Mouse (Mus musculus) cerebellum, adult 11 months (tissue): ENCODE data around the gene Lrrc1.

ENCODE experiments used
- DNase-seq: peaks from one replicate; pipeline ENCODE4 v3.0.0; 2022

The Lrrc1 gene

DNA sequence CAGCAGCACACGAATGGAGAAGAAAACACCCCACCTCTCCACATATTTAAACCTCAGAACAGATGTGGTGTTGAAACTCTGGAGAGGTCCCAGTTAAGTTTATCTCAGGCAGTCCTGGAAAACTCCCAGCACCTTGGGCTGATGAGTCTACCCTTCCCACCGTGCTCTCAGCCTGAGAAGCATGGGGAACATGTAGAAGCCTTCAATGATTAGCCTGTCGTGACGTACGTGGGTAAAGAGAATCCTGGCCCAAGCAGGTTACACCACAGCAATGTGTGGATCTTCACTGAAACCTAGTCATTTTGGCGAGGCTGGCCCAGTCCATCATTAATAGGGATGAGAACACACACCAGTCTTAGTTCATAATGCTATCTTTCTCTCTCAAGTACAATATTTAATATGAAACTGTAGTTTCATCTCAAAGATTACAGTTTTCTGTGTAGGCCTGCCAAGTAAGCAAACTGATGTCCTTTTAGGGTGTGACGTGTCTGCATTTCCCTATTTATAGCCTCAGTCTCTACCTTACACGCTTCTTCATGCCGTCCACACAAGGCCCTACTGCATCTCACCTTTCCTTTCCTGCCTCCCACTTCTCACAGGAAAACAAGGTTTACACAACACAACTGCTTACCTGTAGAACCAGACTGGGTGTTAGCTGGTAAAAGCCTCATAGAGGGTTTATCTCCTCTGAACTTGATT, 125.0 kb downstream of the Lrrc1 start:
- DNase-seq = no peak

DNA sequence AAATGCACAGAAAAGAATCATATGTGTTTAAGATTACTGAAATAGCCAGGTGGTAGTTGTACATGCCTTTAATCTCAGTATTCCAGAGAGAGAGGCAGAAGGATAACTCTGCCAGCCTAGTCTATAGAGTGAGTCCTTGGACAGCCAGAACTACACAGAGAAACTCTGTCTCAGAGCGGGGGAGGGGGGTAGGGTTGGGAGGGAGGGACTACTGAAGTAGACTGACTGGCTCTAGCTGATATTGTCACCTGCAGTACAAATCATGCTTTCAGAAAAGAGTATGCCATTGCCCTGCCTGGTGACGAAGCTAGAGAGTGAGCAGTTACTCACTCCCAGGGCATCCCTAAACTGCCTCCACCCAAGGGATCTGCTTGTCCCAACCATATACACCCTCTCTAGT, 125.9 kb downstream of the Lrrc1 start:
- no peak for DNase-seq

- DNase-seq = no peak
Measured at GRCm38 (mm10) chr9:77416486-77416885, 128.2 kb downstream of the Lrrc1 start.

GRCm38 (mm10) chr9:77416002-77416401, 128.7 kb downstream of the Lrrc1 start:
- DNase-seq = no peak

- DNase-seq = no peak
Measured at GRCm38 (mm10) chr9:77411830-77412425, 132.7 kb downstream of the Lrrc1 start.

DNA sequence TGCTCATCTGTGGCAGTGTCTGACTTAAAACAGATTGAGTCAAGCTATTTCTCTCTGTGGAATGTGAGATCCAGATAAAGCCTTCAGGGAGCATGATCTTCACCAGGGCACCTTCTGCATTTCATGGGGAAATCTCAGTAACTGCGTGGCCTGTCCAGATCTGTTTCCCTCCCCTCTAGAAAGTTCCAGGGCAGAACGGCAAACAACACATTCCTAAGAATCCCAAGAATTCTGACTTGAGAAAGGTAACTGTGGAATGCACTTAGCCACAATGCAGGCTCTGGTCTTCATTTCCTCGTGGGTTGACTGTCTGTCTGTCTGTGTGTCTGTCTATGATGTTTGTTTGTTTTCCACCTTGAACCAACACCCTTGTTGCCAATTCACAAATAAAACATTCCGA, 133.7 kb downstream of the Lrrc1 start:
- DNase-seq = no peak

DNA sequence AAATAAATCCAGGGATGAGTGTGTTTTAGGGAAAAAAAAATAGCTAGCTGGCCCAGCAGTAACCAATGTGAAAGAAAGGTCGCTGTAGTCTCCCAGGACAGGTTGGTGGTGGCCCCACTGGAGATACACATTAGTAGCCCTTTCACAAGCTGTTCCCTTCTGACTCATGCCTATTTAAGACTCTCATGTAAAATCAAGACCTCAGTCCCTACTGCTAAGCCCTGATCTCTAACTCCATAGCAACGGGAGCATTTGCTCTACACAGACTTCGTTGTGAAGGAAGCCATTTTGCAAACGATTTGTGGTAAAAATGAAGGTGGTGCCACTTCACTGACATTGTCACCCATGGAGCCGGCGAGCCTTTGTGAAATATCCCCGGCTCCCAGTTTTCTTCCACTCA, 134.1 kb downstream of the Lrrc1 start:
- DNase-seq = no peak

DNA sequence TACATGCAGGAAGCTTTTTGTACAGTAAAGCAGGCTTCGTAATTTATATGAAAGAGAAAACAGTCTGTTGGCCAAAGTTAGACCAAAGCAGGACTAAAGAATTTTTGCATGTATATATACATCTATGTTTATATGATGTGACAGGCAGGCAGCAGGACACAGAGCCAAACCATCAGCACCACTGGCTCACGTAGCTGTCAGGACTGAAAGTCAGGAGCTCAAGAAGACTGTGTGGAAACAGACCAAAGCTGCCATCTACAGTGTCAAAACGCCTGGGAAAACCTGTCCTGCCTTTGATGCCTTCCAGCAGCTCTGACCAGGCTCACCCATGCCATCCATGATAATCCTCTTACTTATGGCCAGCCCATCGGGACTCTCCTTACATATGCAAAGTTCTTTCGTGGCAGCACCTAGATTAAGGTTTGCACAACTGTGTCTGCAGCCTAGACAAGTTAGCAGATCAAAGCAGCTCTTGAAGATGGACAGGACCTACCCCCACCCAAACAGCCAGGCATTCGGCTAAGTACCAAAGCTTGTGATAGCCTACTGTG, 136.5 kb downstream of the Lrrc1 start:
- DNase-seq = no peak

DNA sequence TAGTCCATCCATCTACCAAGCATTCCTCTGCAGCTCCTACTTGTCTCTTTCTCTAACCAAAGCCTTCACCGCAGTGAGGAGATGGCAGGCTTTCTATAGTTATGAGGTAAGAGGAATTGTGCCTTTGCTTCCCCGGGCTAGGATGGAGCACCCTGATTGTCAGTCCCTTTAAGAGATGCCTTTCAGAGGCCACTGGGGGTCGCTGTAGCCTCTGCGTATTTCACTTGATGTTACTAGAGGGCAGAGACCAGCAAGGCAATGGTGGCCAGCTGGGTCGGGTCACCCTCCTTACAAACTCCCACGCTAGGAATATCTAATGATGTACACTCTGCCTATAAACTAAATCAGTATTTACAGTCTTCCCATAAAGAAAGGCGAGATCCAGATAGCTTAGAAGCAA, 137.8 kb downstream of the Lrrc1 start:
- DNase-seq = no peak

DNA sequence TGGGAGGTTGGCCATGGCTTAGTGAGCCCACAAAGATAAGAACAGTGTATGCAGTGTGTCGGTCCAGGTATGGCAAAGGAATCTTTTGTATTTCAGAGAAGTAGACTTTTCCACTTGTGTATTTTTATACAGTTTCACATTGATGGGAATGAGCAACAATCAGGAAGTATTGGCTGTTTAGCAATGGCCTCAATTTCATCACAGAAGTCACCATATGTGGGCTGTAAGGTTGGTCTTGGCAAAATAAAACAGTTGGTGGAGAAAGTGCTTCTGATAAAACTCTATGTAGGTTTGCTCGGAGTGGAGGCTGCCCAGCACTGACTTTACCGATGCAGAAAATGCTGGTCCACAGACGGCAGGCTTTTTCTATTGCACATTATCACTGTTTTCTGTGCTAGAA, 140.2 kb downstream of the Lrrc1 start:
- no peak for DNase-seq

- no peak for DNase-seq
Measured at GRCm38 (mm10) chr9:77403961-77404360, 140.7 kb downstream of the Lrrc1 start.

DNA sequence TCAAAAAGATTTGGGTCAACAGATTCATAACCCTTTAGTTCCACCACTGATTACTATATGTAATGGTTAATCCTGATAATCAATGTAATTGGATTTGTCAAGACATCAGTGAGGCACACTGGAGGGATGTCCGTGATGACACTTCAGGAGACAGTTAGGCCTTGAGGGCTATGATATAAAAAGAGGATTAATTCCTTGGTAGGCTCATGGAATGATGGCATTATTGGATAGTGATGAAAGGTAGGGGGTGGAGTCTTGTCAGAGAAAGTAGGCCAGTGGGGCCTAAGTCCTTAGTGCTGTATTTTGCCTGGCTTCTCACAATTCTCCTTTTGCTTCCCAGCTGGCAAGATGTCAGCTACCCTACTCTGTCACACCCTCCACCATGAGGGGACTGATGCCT, 141.7 kb downstream of the Lrrc1 start:
- DNase-seq = no peak

DNA sequence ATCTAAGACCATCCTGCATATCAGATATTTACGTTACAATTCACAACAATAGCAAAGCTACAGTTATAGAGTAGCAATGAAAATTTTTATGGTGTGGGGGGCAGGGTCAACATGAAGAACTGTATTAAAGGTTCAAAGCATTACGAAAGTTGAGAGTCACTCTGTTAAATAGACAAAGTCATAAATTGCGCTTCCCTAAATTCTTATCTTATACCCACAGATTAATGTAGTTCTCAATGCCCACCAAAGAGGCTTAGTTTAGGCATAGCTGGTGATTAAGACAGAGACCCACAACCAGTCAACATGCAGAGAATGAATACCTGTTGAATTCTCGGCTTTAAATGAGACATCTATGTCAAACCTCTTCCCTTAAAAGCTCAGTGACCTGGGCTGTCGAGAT, 144.9 kb downstream of the Lrrc1 start:
- DNase-seq = no peak

GRCm38 (mm10) chr9:77398856-77399631, 145.6 kb downstream of the Lrrc1 start:
- DNase-seq = no peak

- no peak for DNase-seq
Measured at GRCm38 (mm10) chr9:77397027-77397426, 147.6 kb downstream of the Lrrc1 start.

DNA sequence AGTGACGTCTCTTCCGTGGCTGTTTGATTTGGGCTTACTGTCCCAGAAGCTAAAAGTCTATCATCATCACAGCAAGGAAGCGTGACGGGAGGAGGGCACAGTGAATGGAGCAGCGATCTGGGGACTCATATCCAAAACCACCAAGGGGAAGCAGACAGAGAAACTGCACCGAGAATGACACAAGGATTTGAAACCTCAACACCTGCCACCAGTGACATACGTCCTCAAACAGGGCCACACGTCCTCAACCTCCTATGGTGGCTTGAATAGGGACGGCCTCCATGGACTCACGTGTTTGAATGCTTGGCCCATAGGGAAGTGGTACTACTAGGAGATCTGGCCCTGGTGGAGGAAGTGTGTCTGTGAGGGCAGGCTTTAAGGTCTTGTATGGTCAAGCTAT, 153.4 kb downstream of the Lrrc1 start:
- DNase-seq = no peak

DNA sequence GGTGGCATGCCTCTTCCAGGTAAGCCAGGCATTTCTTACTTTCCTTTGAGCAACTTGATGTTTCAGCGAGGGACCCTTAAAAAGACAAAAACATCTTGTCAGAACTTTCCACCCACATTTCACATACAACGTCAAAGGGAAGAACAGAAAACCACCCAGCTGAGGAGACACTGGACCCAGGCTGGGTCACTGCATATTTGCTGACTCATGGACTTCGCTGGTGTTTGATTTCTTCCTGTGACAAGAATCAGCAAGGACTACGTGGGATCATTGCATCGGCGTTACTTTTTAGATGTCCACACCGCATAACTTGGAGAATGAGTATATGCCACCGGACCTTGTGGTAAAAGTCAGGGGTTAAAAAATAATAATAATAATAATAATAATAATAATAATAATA, 155.7 kb downstream of the Lrrc1 start:
- DNase-seq = no peak

GRCm38 (mm10) chr9:77386751-77387150, 157.9 kb downstream of the Lrrc1 start:
- no peak for DNase-seq

DNA sequence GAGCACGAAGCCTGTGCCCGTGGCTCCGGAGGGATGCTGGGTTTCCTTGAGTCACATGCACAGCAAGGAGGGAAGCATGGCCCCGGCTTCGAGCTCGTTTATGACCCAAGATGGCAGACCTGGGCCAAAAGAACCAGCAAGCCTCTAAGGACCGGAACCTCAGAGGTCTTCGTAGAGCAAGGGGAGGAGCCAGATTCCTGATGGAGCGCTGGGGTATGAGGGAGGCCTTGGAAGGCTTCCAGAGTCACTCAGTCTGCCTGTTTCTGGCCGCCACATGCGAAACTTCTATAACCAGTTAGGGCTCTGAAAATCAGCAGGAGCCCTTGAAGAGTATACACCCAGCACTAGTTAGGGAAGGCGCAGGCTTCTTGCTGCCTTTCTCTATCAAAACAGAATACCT, 159.1 kb downstream of the Lrrc1 start:
- DNase-seq = no peak

DNA sequence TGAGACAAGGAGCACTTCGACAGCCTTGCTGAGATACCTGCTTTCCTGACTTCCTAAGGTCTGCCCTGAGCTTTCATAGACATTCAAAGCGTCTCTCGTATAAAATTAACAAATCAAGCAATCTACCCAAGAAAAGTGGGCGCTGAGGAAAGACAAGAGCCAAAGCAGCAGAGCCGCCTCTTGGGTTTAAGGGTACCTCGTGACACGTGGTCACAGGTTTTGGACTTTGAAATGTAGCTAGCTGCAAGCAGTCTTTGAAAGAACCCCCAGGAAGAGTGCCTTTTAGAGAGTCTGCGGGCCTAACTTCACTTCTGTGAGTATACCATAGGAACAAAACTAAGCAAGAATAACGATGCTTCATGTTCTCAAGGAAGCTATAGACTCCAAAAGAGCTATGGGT, 160.0 kb downstream of the Lrrc1 start:
- DNase-seq = no peak

- no peak for DNase-seq
Measured at GRCm38 (mm10) chr9:77383951-77384350, 160.7 kb downstream of the Lrrc1 start.

DNA sequence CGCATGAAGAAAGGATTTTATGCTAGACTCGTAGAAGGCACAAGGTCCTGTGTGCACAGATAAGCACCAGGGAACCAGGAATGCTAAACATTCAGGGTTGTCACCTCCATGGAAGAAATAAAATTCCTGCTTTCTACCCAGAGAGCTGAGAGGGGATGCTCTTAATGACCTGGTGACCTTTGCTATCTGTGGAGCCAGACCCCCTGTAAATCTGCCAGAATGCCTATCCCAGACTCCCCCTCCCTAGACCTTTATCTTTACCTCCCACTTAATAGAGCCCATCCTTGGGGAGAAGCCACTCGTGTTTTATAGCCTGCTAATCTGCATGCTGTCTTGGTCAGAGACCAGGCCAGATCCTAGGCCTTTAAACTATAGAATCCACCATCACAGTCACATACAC, 162.2 kb downstream of the Lrrc1 start:
- DNase-seq = no peak

- peak; percentile 19 for DNase-seq
Measured at GRCm38 (mm10) chr9:77381565-77381964, 163.1 kb downstream of the Lrrc1 start.
